Mouse (Mus musculus) urinary bladder, postnatal 4 days (tissue): ENCODE data around the gene Ankrd55.

Experiments used
- DNase-seq, 2 experiments: peaks; one replicate each; pipeline ENCODE4 v3.0.0; 2021 to 2022; ENCODE audit warnings: low spot score in 2 of 2

Ankrd55 gene

GRCm38 (mm10) chr13:112381476-112381875, 93.2 kb downstream of the Ankrd55 start:
- DNase-seq = no peak

GRCm38 (mm10) chr13:112382457-112382856, 94.2 kb downstream of the Ankrd55 start:
- DNase-seq = no peak

GRCm38 (mm10) chr13:112382956-112383355, 94.7 kb downstream of the Ankrd55 start:
- DNase-seq = no peak

GRCm38 (mm10) chr13:112383941-112384659, 95.8 kb downstream of the Ankrd55 start:
- no peak for DNase-seq

- DNase-seq = no peak
Measured at GRCm38 (mm10) chr13:112385040-112385439, 96.8 kb downstream of the Ankrd55 start.

- DNase-seq = no peak
Measured at GRCm38 (mm10) chr13:112386494-112387075, 98.3 kb downstream of the Ankrd55 start.

- no peak for DNase-seq
Measured at GRCm38 (mm10) chr13:112387279-112387678, 99.0 kb downstream of the Ankrd55 start.

GRCm38 (mm10) chr13:112388176-112388575, 99.9 kb downstream of the Ankrd55 start:
- no peak for DNase-seq

GRCm38 (mm10) chr13:112390206-112390605, 102.0 kb downstream of the Ankrd55 start:
- no peak for DNase-seq

- DNase-seq = no peak
Measured at GRCm38 (mm10) chr13:112391354-112391753, 103.1 kb downstream of the Ankrd55 start.

- DNase-seq = no peak
Measured at GRCm38 (mm10) chr13:112393356-112393755, 105.1 kb downstream of the Ankrd55 start.

- no peak for DNase-seq
Measured at GRCm38 (mm10) chr13:112394271-112394670, 106.0 kb downstream of the Ankrd55 start.

- DNase-seq = no peak
Measured at GRCm38 (mm10) chr13:112404723-112405122, 116.5 kb downstream of the Ankrd55 start.

- DNase-seq = no peak
Measured at GRCm38 (mm10) chr13:112405184-112405583, 116.9 kb downstream of the Ankrd55 start.

GRCm38 (mm10) chr13:112406618-112407017, 118.4 kb downstream of the Ankrd55 start:
- DNase-seq = no peak

GRCm38 (mm10) chr13:112407181-112407700, 119.0 kb downstream of the Ankrd55 start:
- DNase-seq = no peak

- no peak for DNase-seq
Measured at GRCm38 (mm10) chr13:112407776-112408490, 119.7 kb downstream of the Ankrd55 start.

- no peak for DNase-seq
Measured at GRCm38 (mm10) chr13:112408701-112409100, 120.5 kb downstream of the Ankrd55 start.

- no peak for DNase-seq
Measured at GRCm38 (mm10) chr13:112409331-112409730, 121.1 kb downstream of the Ankrd55 start.

GRCm38 (mm10) chr13:112409851-112410250, 121.6 kb downstream of the Ankrd55 start:
- no peak for DNase-seq

- DNase-seq = no peak
Measured at GRCm38 (mm10) chr13:112410461-112410860, 122.2 kb downstream of the Ankrd55 start.

- DNase-seq = no peak
Measured at GRCm38 (mm10) chr13:112411216-112411822, 123.1 kb downstream of the Ankrd55 start.
